In the genomic region with DNA sequence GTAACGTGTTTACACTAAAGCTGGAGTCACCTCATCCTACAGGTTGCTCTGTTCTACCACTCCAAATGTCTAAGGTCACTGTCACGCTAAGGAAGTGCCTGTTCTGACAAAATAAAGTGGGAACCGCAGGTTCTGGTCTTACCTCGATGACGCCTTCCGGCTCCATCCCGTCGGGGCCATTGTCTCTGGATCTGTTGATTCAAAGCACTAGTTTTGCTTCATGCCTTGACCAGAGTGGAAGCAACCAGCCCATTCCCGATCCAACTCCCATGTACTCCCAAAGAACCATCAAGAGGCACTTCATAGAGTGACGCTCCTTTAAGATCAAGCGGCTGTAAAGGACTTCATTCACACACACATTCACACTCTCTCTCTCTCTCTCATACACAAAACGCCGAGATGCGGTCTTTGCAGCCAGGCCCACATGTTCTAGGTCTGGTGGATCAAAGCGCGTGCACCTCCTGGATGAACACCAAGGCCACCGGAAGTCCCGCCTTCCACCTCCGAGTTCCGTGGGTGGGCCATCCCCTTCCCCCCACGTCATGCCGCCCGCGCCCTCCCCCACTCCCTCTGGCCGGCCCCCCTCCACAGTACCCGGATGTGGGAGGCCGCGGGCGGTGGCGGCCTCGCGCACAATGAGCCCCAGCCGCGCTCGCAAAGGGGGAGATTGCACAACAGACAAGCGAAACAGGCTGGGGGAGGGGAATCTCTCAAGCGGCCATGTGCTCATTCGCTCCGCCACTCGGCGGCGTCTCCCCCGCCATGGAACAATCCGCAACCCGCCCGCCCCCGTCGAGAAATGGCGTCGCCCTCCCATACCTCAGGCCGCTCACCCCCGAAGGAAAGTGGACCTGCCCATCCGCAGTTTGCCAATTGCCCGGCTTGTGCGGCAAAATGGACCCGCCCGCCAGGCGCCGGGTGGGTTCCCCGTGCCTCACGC, we compare ENCODE assay signal across 8 mouse cellular contexts. TPM values are rescaled to one million over a fixed set of nuclear protein-coding genes. Genes with fewer than 3 reads are reported as not detected.
DNase-seq lines count a peak whose midpoint lies in the region; ATAC-seq lines count a peak whose summit lies in the region.

No protein-coding gene starts in this region.

- peak overlapping the region; percentile 100 for H3K4me3 ChIP-seq in forebrain, embryonic 10.5 days
- H3K4me3 ChIP-seq in heart, embryonic 16.5 days (ENCODE audit: low read length), result peak overlapping the region; percentile 100
- H3K4me3 ChIP-seq in liver, embryonic 15.5 days (replicated peaks), result peak overlapping the region; percentile 90
- peak overlapping the region; percentile 99 for H3K4me3 ChIP-seq in neural tube, embryonic 12.5 days

- peaks cover 90% of the 10 kb centered on the region for H3K36me3 ChIP-seq in forebrain, embryonic 10.5 days (replicated peaks)
- H3K36me3 ChIP-seq in heart, embryonic 16.5 days (ENCODE audit: control insufficient read depth, insufficient read depth), result peaks cover 61% of the 10 kb centered on the region
- peaks cover 84% of the 10 kb centered on the region for H3K36me3 ChIP-seq in liver, embryonic 15.5 days (replicated peaks)
- H3K36me3 ChIP-seq in neural tube, embryonic 12.5 days, result peaks cover 76% of the 10 kb centered on the region

- peak; percentile 60 for ATAC-seq in CD4-positive, CD25-positive, alpha-beta regulatory T cell, adult 4 months
- ATAC-seq in heart, embryonic 16.5 days (replicated peaks; ENCODE audit: extremely low read depth, insufficient read depth, low FRiP score), result peak; percentile 71
- ATAC-seq in liver, embryonic 15.5 days (ENCODE audit: insufficient read depth), result peak; percentile 58
- peak; percentile 66 for ATAC-seq in neural tube, embryonic 12.5 days (ENCODE audit: low FRiP score, low read depth)

- WGBS in forebrain, embryonic 10.5 days, result under 1% methylated on average over 61 of the region's 61 CpGs
- under 1% methylated on average over 51 of the region's 61 CpGs for WGBS in heart, embryonic 16.5 days
- WGBS in liver, embryonic 15.5 days (ENCODE audit: insufficient replicate concordance), result under 1% methylated on average over 61 of the region's 61 CpGs
- WGBS in neural tube, embryonic 12.5 days, result 1% methylated on average over 59 of the region's 61 CpGs

- H3K27me3 ChIP-seq in forebrain, embryonic 10.5 days (ENCODE audit: poor library complexity, severe bottlenecking), result no peaks in the 10 kb centered on the region
- H3K27me3 ChIP-seq in heart, embryonic 16.5 days (ENCODE audit: control insufficient read depth, insufficient read depth, low read length), result no peaks in the 10 kb centered on the region
- H3K27me3 ChIP-seq in liver, embryonic 15.5 days, result no peaks in the 10 kb centered on the region
- no peaks in the 10 kb centered on the region for H3K27me3 ChIP-seq in neural tube, embryonic 12.5 days (replicated peaks)

- peak overlapping the region; percentile 99 for H3K27ac ChIP-seq in forebrain, embryonic 10.5 days
- peak overlapping the region; percentile 98 for H3K27ac ChIP-seq in heart, embryonic 16.5 days (ENCODE audit: low read length)
- H3K27ac ChIP-seq in liver, embryonic 15.5 days (replicated peaks), result peak overlapping the region; percentile 96
- H3K27ac ChIP-seq in neural tube, embryonic 12.5 days, result peak overlapping the region; percentile 87

- no peaks in the 10 kb centered on the region for H3K9me3 ChIP-seq in forebrain, embryonic 10.5 days
- no peaks in the 10 kb centered on the region for H3K9me3 ChIP-seq in heart, embryonic 16.5 days (replicated peaks; ENCODE audit: control insufficient read depth, low read length)
- H3K9me3 ChIP-seq in liver, embryonic 15.5 days (replicated peaks), result no peaks in the 10 kb centered on the region
- H3K9me3 ChIP-seq in neural tube, embryonic 12.5 days, result no peaks in the 10 kb centered on the region

- peak; percentile 77 for DNase-seq in c-Kit-negative CD71-positive TER-119-positive erythroid progenitor cells, embryonic 14.5 days (ENCODE audit: low read depth, low spot score)
- peak; percentile 95 for DNase-seq in forebrain, embryonic 10.5 days (ENCODE audit: extremely low spot score, low spot score)
- DNase-seq in kidney, postnatal 36 days, result peak; percentile 96 to 99
- peak; percentile 93 for DNase-seq in telencephalon, adult 2 months (ENCODE audit: low read depth, low spot score)

- H3K4me2 ChIP-seq in heart, embryonic 16.5 days (ENCODE audit: low read depth, low read length), result peak overlapping the region; percentile 97
- H3K4me2 ChIP-seq in liver, embryonic 15.5 days, result peak overlapping the region; percentile 79
- H3K4me2 ChIP-seq in neural tube, embryonic 12.5 days (replicated peaks), result peak overlapping the region; percentile 96

- peak overlapping the region; percentile 100 for H3K9ac ChIP-seq in heart, embryonic 16.5 days (ENCODE audit: low read length)
- peak overlapping the region; percentile 92 for H3K9ac ChIP-seq in liver, embryonic 15.5 days
- peak overlapping the region; percentile 99 for H3K9ac ChIP-seq in neural tube, embryonic 12.5 days

- peaks cover 40% of the 10 kb centered on the region for H3K4me1 ChIP-seq in forebrain, embryonic 10.5 days
- peaks cover 23% of the 10 kb centered on the region for H3K4me1 ChIP-seq in heart, embryonic 16.5 days (ENCODE audit: control insufficient read depth, insufficient read depth, low read length)
- peaks cover 50% of the 10 kb centered on the region for H3K4me1 ChIP-seq in liver, embryonic 15.5 days (replicated peaks)
- H3K4me1 ChIP-seq in neural tube, embryonic 12.5 days, result peaks cover 33% of the 10 kb centered on the region

RNA-seq across cellular contexts. Expression of gene Eif4a1, which starts 1.2 kb away (rescaled TPM):
- 100 to 1,000 TPM; 166 to 236 TPM for polyA plus RNA-seq in CD4-positive, CD25-positive, alpha-beta regulatory T cell, adult 4 months (2017; shearing (Covaris generic))
- 725 and 747 TPM in 2 replicates for polyA plus RNA-seq in forebrain, embryonic 10.5 days (2016; fragmentation: Nextera tagmentation; extraction: Ambion mirVana)
- 337 and 346 TPM in 2 replicates for polyA plus RNA-seq in heart, embryonic 16.5 days (2015; fragmentation: Nextera tagmentation; extraction: Ambion mirVana)
- 228 and 232 TPM in 2 replicates for polyA plus RNA-seq in liver, embryonic 15.5 days (2015; fragmentation: Nextera tagmentation; extraction: Ambion mirVana)
- 598 and 684 TPM in 2 replicates for polyA plus RNA-seq in neural tube, embryonic 12.5 days (2016; fragmentation: Nextera tagmentation; extraction: Ambion mirVana)

RNA-seq across cellular contexts. Expression of gene Cd68, which starts 5.1 kb away (rescaled TPM):
- polyA plus RNA-seq in CD4-positive, CD25-positive, alpha-beta regulatory T cell, adult 4 months (2017; shearing (Covaris generic)), result 1 to 10 TPM; 3.0 to 5.8 TPM
- polyA plus RNA-seq in forebrain, embryonic 10.5 days (2016; fragmentation: Nextera tagmentation; extraction: Ambion mirVana), result 5.5 and 5.8 TPM in 2 replicates
- polyA plus RNA-seq in heart, embryonic 16.5 days (2015; fragmentation: Nextera tagmentation; extraction: Ambion mirVana), result 10.0 and 12.3 TPM in 2 replicates
- polyA plus RNA-seq in liver, embryonic 15.5 days (2015; fragmentation: Nextera tagmentation; extraction: Ambion mirVana), result 28.2 and 31.4 TPM in 2 replicates
- polyA plus RNA-seq in neural tube, embryonic 12.5 days (2016; fragmentation: Nextera tagmentation; extraction: Ambion mirVana), result 7.7 and 8.0 TPM in 2 replicates

RNA-seq across cellular contexts. Expression of gene Mpdu1, which starts 8.6 kb away (rescaled TPM):
- 10 to 100 TPM; 34.8 to 85.1 TPM for polyA plus RNA-seq in CD4-positive, CD25-positive, alpha-beta regulatory T cell, adult 4 months (2017; shearing (Covaris generic))
- 81.8 and 82.9 TPM in 2 replicates for polyA plus RNA-seq in forebrain, embryonic 10.5 days (2016; fragmentation: Nextera tagmentation; extraction: Ambion mirVana)
- 40.1 and 44.0 TPM in 2 replicates for polyA plus RNA-seq in heart, embryonic 16.5 days (2015; fragmentation: Nextera tagmentation; extraction: Ambion mirVana)
- 34.1 and 35.2 TPM in 2 replicates for polyA plus RNA-seq in liver, embryonic 15.5 days (2015; fragmentation: Nextera tagmentation; extraction: Ambion mirVana)
- polyA plus RNA-seq in neural tube, embryonic 12.5 days (2016; fragmentation: Nextera tagmentation; extraction: Ambion mirVana), result 81.4 and 82.6 TPM in 2 replicates

RNA-seq across cellular contexts. Expression of gene Senp3, which starts 10.8 kb away (rescaled TPM):
- 10 to 100 TPM; 31.6 to 47.4 TPM for polyA plus RNA-seq in CD4-positive, CD25-positive, alpha-beta regulatory T cell, adult 4 months (2017; shearing (Covaris generic))
- polyA plus RNA-seq in forebrain, embryonic 10.5 days (2016; fragmentation: Nextera tagmentation; extraction: Ambion mirVana), result 127 and 128 TPM in 2 replicates
- 55.8 and 58.0 TPM in 2 replicates for polyA plus RNA-seq in heart, embryonic 16.5 days (2015; fragmentation: Nextera tagmentation; extraction: Ambion mirVana)
- 23.9 and 27.2 TPM in 2 replicates for polyA plus RNA-seq in liver, embryonic 15.5 days (2015; fragmentation: Nextera tagmentation; extraction: Ambion mirVana)
- polyA plus RNA-seq in neural tube, embryonic 12.5 days (2016; fragmentation: Nextera tagmentation; extraction: Ambion mirVana), result 97.8 and 115 TPM in 2 replicates

RNA-seq across cellular contexts. Expression of gene Tnfsf13, which starts 14.5 kb away (rescaled TPM):
- polyA plus RNA-seq in CD4-positive, CD25-positive, alpha-beta regulatory T cell, adult 4 months (2017; shearing (Covaris generic)), result not detected
- 0.20 TPM in 1 of 2 replicates, not detected in the other for polyA plus RNA-seq in forebrain, embryonic 10.5 days (2016; fragmentation: Nextera tagmentation; extraction: Ambion mirVana)
- 0.45 and 0.85 TPM in 2 replicates for polyA plus RNA-seq in heart, embryonic 16.5 days (2015; fragmentation: Nextera tagmentation; extraction: Ambion mirVana)
- polyA plus RNA-seq in liver, embryonic 15.5 days (2015; fragmentation: Nextera tagmentation; extraction: Ambion mirVana), result 0.15 and 0.64 TPM in 2 replicates
- 0.20 TPM in 1 of 2 replicates, not detected in the other for polyA plus RNA-seq in neural tube, embryonic 12.5 days (2016; fragmentation: Nextera tagmentation; extraction: Ambion mirVana)

Comparison
In these comparisons a context has a peak if more than half of its experiments do, and no peak if none do; other contexts are left out.
1. Peak in every context shown above with its lines: DNase-seq, ATAC-seq, H3K4me3 ChIP-seq and H3K27ac ChIP-seq.